9 mouse cellular contexts compared by ENCODE assay signal in genomic region chr5:114296693-114297631, GRCm38 (mm10). TPM values are rescaled to one million over a fixed set of nuclear protein-coding genes. Genes with fewer than 3 reads are reported as not detected.
A peak's percentile ranks its signal among the peaks of the same experiment; 100 is the strongest.
DNase-seq lines count a peak whose midpoint lies in the region; ATAC-seq and TF ChIP-seq lines count a peak whose summit lies in the region.
"Had no signal": no experiment of that assay in that cellular context is flagged by ENCODE, and none has a peak within 500 bp of the region (broad histone marks: within the 10 kb centered on the region; RNA-seq: fewer than 3 reads in every experiment).

No protein-coding gene starts in this region.

- TF ChIP-seq CTCF in heart, adult 2 months (IDR thresholded peaks at IDR 0.05), result peak; percentile 67

- ATAC-seq in CD4-positive, CD25-positive, alpha-beta regulatory T cell, adult 4 months, result no peak
- no peak for ATAC-seq in midbrain, embryonic 11.5 days (ENCODE audit: low FRiP score)
- ATAC-seq in midbrain, embryonic 15.5 days (replicated peaks), result no peak
- no peak for ATAC-seq in liver, embryonic 13.5 days (ENCODE audit: low read depth)

- H3K9ac ChIP-seq in midbrain, embryonic 11.5 days (ENCODE audit: low read length), result no peak overlapping the region
- H3K9ac ChIP-seq in midbrain, embryonic 15.5 days, result no peak overlapping the region
- H3K9ac ChIP-seq in heart, adult 2 months (ENCODE audit: low read depth, low read length), result no peak overlapping the region
- H3K9ac ChIP-seq in liver, embryonic 13.5 days, result no peak overlapping the region

- intact Hi-C loops in heart, adult 2 months (cut with DNase I), result no loop called here
- intact Hi-C loops in left cerebral cortex, postnatal 14 days (cut with DNase I), result no loop called here

- peaks cover 18% of the 10 kb centered on the region; the same call in 1 of the 2 replicates for H3K27me3 ChIP-seq in midbrain, embryonic 11.5 days (ENCODE audit: control insufficient read depth, insufficient read depth, low read length)
- peaks cover 6% of the 10 kb centered on the region; the same call in 1 of the 2 replicates for H3K27me3 ChIP-seq in midbrain, embryonic 15.5 days (replicated peaks)
- no peaks in the 10 kb centered on the region for H3K27me3 ChIP-seq in heart, adult 2 months (ENCODE audit: control insufficient read depth, insufficient read depth, low read length)
- 0 out of 2 replicates have a peak, but pooled peaks cover 2% of the 10 kb centered on the region for H3K27me3 ChIP-seq in liver, embryonic 13.5 days

- H3K4me2 ChIP-seq in midbrain, embryonic 11.5 days, result no peak overlapping the region
- H3K4me2 ChIP-seq in midbrain, embryonic 15.5 days, result no peak overlapping the region
- H3K4me2 ChIP-seq in liver, embryonic 13.5 days, result peak overlapping the region; percentile 43

- WGBS in midbrain, embryonic 11.5 days, result 26% methylated on average over 22 of the region's 22 CpGs
- 17% methylated on average over 22 of the region's 22 CpGs for WGBS in midbrain, embryonic 15.5 days
- WGBS in heart, adult 2 months, result 32% methylated on average over 22 of the region's 22 CpGs
- WGBS in liver, embryonic 13.5 days (ENCODE audit: insufficient replicate concordance), result 19% methylated on average over 22 of the region's 22 CpGs

- TF ChIP-seq EP300 in heart, adult 2 months (IDR thresholded peaks at IDR 0.05; ENCODE audit: insufficient read depth, low read depth, low read length), result no peak

- no peak for TF ChIP-seq POLR2A in heart, adult 2 months (IDR thresholded peaks at IDR 0.05; ENCODE audit: insufficient read depth, low read depth, low read length)

- H3K9me3 ChIP-seq in midbrain, embryonic 11.5 days (ENCODE audit: control insufficient read depth, low read length), result no peaks in the 10 kb centered on the region
- H3K9me3 ChIP-seq in midbrain, embryonic 15.5 days, result no peaks in the 10 kb centered on the region
- no peaks in the 10 kb centered on the region for H3K9me3 ChIP-seq in liver, embryonic 13.5 days (replicated peaks)

- H3K27ac ChIP-seq in midbrain, embryonic 11.5 days (ENCODE audit: low read depth, low read length), result no peak overlapping the region
- no peak overlapping the region for H3K27ac ChIP-seq in midbrain, embryonic 15.5 days
- H3K27ac ChIP-seq in heart, adult 2 months, result no peak overlapping the region
- H3K27ac ChIP-seq in liver, embryonic 13.5 days, result no peak overlapping the region

- DNase-seq in CD4-positive, CD25-positive, alpha-beta regulatory T cell, adult 2 months (ENCODE audit: low read depth, low spot score), result peak; percentile 27
- peak; percentile 88 for DNase-seq in midbrain, embryonic 11.5 days (ENCODE audit: low spot score, missing footprints)
- peak; percentile 44 to 50 for DNase-seq in heart, adult 2 months
- no peak for DNase-seq in liver, embryonic 13.5 days
- DNase-seq in left cerebral cortex, postnatal 14 days (ENCODE audit: low spot score in 2 of 2), result no peak
- DNase-seq in layer of hippocampus, adult 11-12 months (ENCODE audit: low spot score), result no peak

- H3K79me2 ChIP-seq in heart, adult 2 months (replicated peaks; ENCODE audit: control insufficient read depth, insufficient read depth, low read length), result no peaks in the 10 kb centered on the region

- H3K4me1 ChIP-seq in midbrain, embryonic 11.5 days (ENCODE audit: control insufficient read depth, insufficient read depth, low read length), result peaks cover 5% of the 10 kb centered on the region; the same call in 1 of the 2 replicates
- peaks cover 31% of the 10 kb centered on the region for H3K4me1 ChIP-seq in midbrain, embryonic 15.5 days
- H3K4me1 ChIP-seq in heart, adult 2 months (ENCODE audit: control insufficient read depth, insufficient read depth, low read length), result no peaks in the 10 kb centered on the region
- peaks cover 7% of the 10 kb centered on the region for H3K4me1 ChIP-seq in liver, embryonic 13.5 days (replicated peaks)

- no peak overlapping the region for H3K4me3 ChIP-seq in midbrain, embryonic 11.5 days (ENCODE audit: low read depth, low read length)
- H3K4me3 ChIP-seq in midbrain, embryonic 15.5 days, result no peak overlapping the region
- 0 out of 2 replicates have a peak overlapping the region, but pooled peaks have one; percentile 12 for H3K4me3 ChIP-seq in heart, adult 2 months
- peak overlapping the region; percentile 19 for H3K4me3 ChIP-seq in liver, embryonic 13.5 days (replicated peaks)

- no peaks in the 10 kb centered on the region for H3K36me3 ChIP-seq in midbrain, embryonic 11.5 days (ENCODE audit: control insufficient read depth, insufficient read depth, low read length)
- H3K36me3 ChIP-seq in midbrain, embryonic 15.5 days (replicated peaks), result no peaks in the 10 kb centered on the region
- no peaks in the 10 kb centered on the region for H3K36me3 ChIP-seq in heart, adult 2 months (ENCODE audit: control insufficient read depth, insufficient read depth, low read length)
- H3K36me3 ChIP-seq in liver, embryonic 13.5 days, result no peaks in the 10 kb centered on the region

RNA-seq across cellular contexts. Expression of gene Myo1h, which starts 8.0 kb away (rescaled TPM):
- polyA plus RNA-seq in CD4-positive, CD25-positive, alpha-beta regulatory T cell, adult 4 months (2017; shearing (Covaris generic)), result 1 to 10 TPM; 4.3 to 5.7 TPM
- 0.45 and 0.66 TPM in 2 replicates for polyA plus RNA-seq in midbrain, embryonic 11.5 days (2014; fragmentation: Nextera tagmentation; extraction: Ambion mirVana)
- polyA plus RNA-seq in midbrain, embryonic 15.5 days (2015; fragmentation: Nextera tagmentation; extraction: Ambion mirVana), result 0.69 and 1.1 TPM in 2 replicates
- under 1 TPM in 1 of 2 experiments, not detected in 1; 0.39 TPM for total RNA-seq in heart, adult 2 months (2021)
- 0.12 and 0.47 TPM in 2 replicates for polyA plus RNA-seq in heart, adult 2 months (2012; rRNA removed)
- 0.16 and 0.22 TPM in 2 replicates for polyA plus RNA-seq in liver, embryonic 13.5 days (2015; fragmentation: Nextera tagmentation; extraction: Ambion mirVana)
- 1 to 10 TPM; 2.7 to 2.8 TPM for total RNA-seq in left cerebral cortex, postnatal 14 days (2021)

RNA-seq across cellular contexts. Expression of gene Foxn4, which starts 23.4 kb away (rescaled TPM):
- polyA plus RNA-seq in CD4-positive, CD25-positive, alpha-beta regulatory T cell, adult 4 months (2017; shearing (Covaris generic)), result not detected
- polyA plus RNA-seq in midbrain, embryonic 11.5 days (2014; fragmentation: Nextera tagmentation; extraction: Ambion mirVana), result 6.5 and 6.9 TPM in 2 replicates
- 0.88 and 0.89 TPM in 2 replicates for polyA plus RNA-seq in midbrain, embryonic 15.5 days (2015; fragmentation: Nextera tagmentation; extraction: Ambion mirVana)
- total RNA-seq in heart, adult 2 months (2021), result not detected
- 0.12 TPM in 1 of 2 replicates, not detected in the other for polyA plus RNA-seq in heart, adult 2 months (2012; rRNA removed)
- not detected in 2 replicates for polyA plus RNA-seq in liver, embryonic 13.5 days (2015; fragmentation: Nextera tagmentation; extraction: Ambion mirVana)
- total RNA-seq in left cerebral cortex, postnatal 14 days (2021), result not detected
- total RNA-seq: hematopoietic stem cell, adult 5-6 weeks had no signal

Comparison
In these comparisons a context has a peak if more than half of its experiments do, and no peak if none do; other contexts are left out.
1. DNase-seq: peak in CD4-positive, CD25-positive, alpha-beta regulatory T cell, adult 2 months (single experiment), midbrain, embryonic 11.5 days (single experiment) and heart, adult 2 months (2 of 2); none in liver, embryonic 13.5 days (single experiment), left cerebral cortex, postnatal 14 days (0 of 2) and layer of hippocampus, adult 11-12 months (single experiment).
2. H3K4me3 ChIP-seq: peak in heart, adult 2 months (single experiment) and liver, embryonic 13.5 days (single experiment); none in midbrain, embryonic 11.5 days (single experiment) and midbrain, embryonic 15.5 days (single experiment).